Comparison of ENCODE assay signal across 8 mouse cellular contexts in genomic region chr4:122960321-122961099, GRCm38 (mm10). TPM values are rescaled to one million over a fixed set of nuclear protein-coding genes. Genes with fewer than 3 reads are reported as not detected.
A peak's percentile ranks its signal among the peaks of the same experiment; 100 is the strongest.
DNase-seq lines count a peak whose midpoint lies in the region; ATAC-seq and TF ChIP-seq lines count a peak whose summit lies in the region.

No protein-coding gene starts in this region.

- peak overlapping the region; percentile 60 for H3K4me3 ChIP-seq in heart, embryonic 13.5 days
- peak overlapping the region; percentile 56 to 68 for H3K4me3 ChIP-seq in ES-E14 (ENCODE audit: insufficient read depth in 1 of 2, low read depth in 1 of 2, low read length in 2 of 2, poor library complexity in 1 of 2, severe bottlenecking in 1 of 2)
- H3K4me3 ChIP-seq in forebrain, embryonic 10.5 days = peak overlapping the region; percentile 83
- peak overlapping the region; percentile 63 for H3K4me3 ChIP-seq in limb, embryonic 10.5 days
- peak overlapping the region; percentile 58 for H3K4me3 ChIP-seq in midbrain, embryonic 16.5 days (ENCODE audit: low read depth, low read length)

- H3K9ac ChIP-seq in heart, embryonic 13.5 days = peak overlapping the region; percentile 72
- peak overlapping the region; percentile 54 for H3K9ac ChIP-seq in ES-E14 (ENCODE audit: insufficient read depth, low read depth, low read length, poor library complexity, severe bottlenecking)
- peak overlapping the region; percentile 67 for H3K9ac ChIP-seq in midbrain, embryonic 16.5 days (ENCODE audit: low read depth, low read length)

- no peaks in the 10 kb centered on the region for H3K9me3 ChIP-seq in heart, embryonic 13.5 days
- H3K9me3 ChIP-seq in ES-E14 (ENCODE audit: control insufficient read depth, insufficient read depth, low read depth, low read length) = no peaks in the 10 kb centered on the region
- no peaks in the 10 kb centered on the region for H3K9me3 ChIP-seq in forebrain, embryonic 10.5 days
- H3K9me3 ChIP-seq in limb, embryonic 10.5 days (replicated peaks) = no peaks in the 10 kb centered on the region
- no peaks in the 10 kb centered on the region for H3K9me3 ChIP-seq in midbrain, embryonic 16.5 days (replicated peaks; ENCODE audit: control insufficient read depth, low read length, poor library complexity, severe bottlenecking)

- peak overlapping the region; percentile 95 for H3K4me2 ChIP-seq in heart, embryonic 13.5 days
- H3K4me2 ChIP-seq in midbrain, embryonic 16.5 days (ENCODE audit: low read length) = peak overlapping the region; percentile 97

- intact Hi-C loops in left cerebral cortex, postnatal 4 days (cut with DNase I) = no loop called here

- H3K27me3 ChIP-seq in heart, embryonic 13.5 days (replicated peaks) = peaks cover 75% of the 10 kb centered on the region
- H3K27me3 ChIP-seq in forebrain, embryonic 10.5 days (ENCODE audit: poor library complexity, severe bottlenecking) = peaks cover 55% of the 10 kb centered on the region
- H3K27me3 ChIP-seq in limb, embryonic 10.5 days (ENCODE audit: low read depth, poor library complexity, severe bottlenecking) = peaks cover 41% of the 10 kb centered on the region
- H3K27me3 ChIP-seq in midbrain, embryonic 16.5 days (ENCODE audit: control insufficient read depth, insufficient read depth, low read depth, low read length) = no peaks in the 10 kb centered on the region

- ATAC-seq in heart, embryonic 13.5 days (ENCODE audit: extremely low read depth, insufficient number of reproducible peaks, low FRiP score, low TSS enrichment) = peak; percentile 7; the same call in 1 of the 2 replicates
- peak; percentile 67 for ATAC-seq in midbrain, embryonic 16.5 days

- no peaks in the 10 kb centered on the region for H3K36me3 ChIP-seq in heart, embryonic 13.5 days
- no peaks in the 10 kb centered on the region for H3K36me3 ChIP-seq in ES-E14 (ENCODE audit: control insufficient read depth, insufficient read depth, low read length, poor library complexity, severe bottlenecking)
- peaks cover 38% of the 10 kb centered on the region for H3K36me3 ChIP-seq in forebrain, embryonic 10.5 days (replicated peaks)
- H3K36me3 ChIP-seq in limb, embryonic 10.5 days = peaks cover 35% of the 10 kb centered on the region
- H3K36me3 ChIP-seq in midbrain, embryonic 16.5 days (ENCODE audit: control insufficient read depth, insufficient read depth, low read length) = no peaks in the 10 kb centered on the region

- no peak overlapping the region for H3K27ac ChIP-seq in heart, embryonic 13.5 days (replicated peaks)
- no peak overlapping the region for H3K27ac ChIP-seq in ES-E14 (ENCODE audit: insufficient read depth, low read depth, low read length, poor library complexity, severe bottlenecking)
- H3K27ac ChIP-seq in forebrain, embryonic 10.5 days = peak overlapping the region; percentile 94
- H3K27ac ChIP-seq in limb, embryonic 10.5 days = peak overlapping the region; percentile 88
- peak overlapping the region; percentile 44 for H3K27ac ChIP-seq in midbrain, embryonic 16.5 days (ENCODE audit: low read length)

- H3K4me1 ChIP-seq in heart, embryonic 13.5 days = peaks cover 45% of the 10 kb centered on the region
- peaks cover 0 to 6% of the 10 kb centered on the region in 2 experiments; a peak in 3 of 4 replicates for H3K4me1 ChIP-seq in ES-E14 (ENCODE audit: control insufficient read depth in 2 of 2, insufficient read depth in 2 of 2, low read length in 2 of 2, poor library complexity in 1 of 2)
- peaks cover 58% of the 10 kb centered on the region for H3K4me1 ChIP-seq in forebrain, embryonic 10.5 days
- H3K4me1 ChIP-seq in limb, embryonic 10.5 days = peaks cover 44% of the 10 kb centered on the region
- H3K4me1 ChIP-seq in midbrain, embryonic 16.5 days (ENCODE audit: control insufficient read depth, insufficient read depth, low read length) = peaks cover 26% of the 10 kb centered on the region

- DNase-seq in heart, adult 11 months = no peak
- DNase-seq in ES-E14 (ENCODE audit: low read depth, low spot score) = no peak
- DNase-seq in forebrain, embryonic 10.5 days (ENCODE audit: extremely low spot score, low spot score) = peak; percentile 67
- DNase-seq in limb, embryonic 10.5 days (ENCODE audit: low spot score) = peak; percentile 66
- no peak for DNase-seq in left cerebral cortex, postnatal 4 days
- no peak for DNase-seq in ovary, postnatal 36 days (ENCODE audit: low spot score)

- under 1% methylated on average over 43 of the region's 43 CpGs for WGBS in heart, embryonic 13.5 days
- WGBS in forebrain, embryonic 10.5 days = under 1% methylated on average over 43 of the region's 43 CpGs
- WGBS in limb, embryonic 10.5 days = under 1% methylated on average over 43 of the region's 43 CpGs
- WGBS in midbrain, embryonic 16.5 days = under 1% methylated on average over 41 of the region's 43 CpGs

- in situ Hi-C loops in ES-E14 (cut with MboI; ENCODE audit: low sequenced_read_pairs in 2 of 2, unreplicated experiment in 2 of 2) = no loop called here

TF ChIP-seq in ES-E14, 5 proteins besides CTCF, POLR2A, EP300 and RAD21:
- TF ChIP-seq ZC3H11A (IDR thresholded peaks at IDR 0.05; ENCODE audit: borderline replicate concordance, low read depth, low read length) (no peak), HCFC1 (IDR thresholded peaks at IDR 0.05; ENCODE audit: borderline replicate concordance, insufficient read depth, low read length) (no peak), CHD2 (IDR thresholded peaks at IDR 0.05; ENCODE audit: low read depth, low read length) (no peak), MAFK (IDR thresholded peaks at IDR 0.05; ENCODE audit: insufficient read depth, low read depth, low read length) (no peak), ZNF384 (IDR thresholded peaks at IDR 0.05; ENCODE audit: low read depth, low read length) (no peak)
TF ChIP-seq in ES-E14: peak in this region for 0.

RNA-seq across cellular contexts. Expression of gene Mfsd2a, which starts 0.5 kb away (rescaled TPM):
- 0.98 and 1.0 TPM in 2 replicates for polyA plus RNA-seq in heart, embryonic 13.5 days (2015; fragmentation: Nextera tagmentation; extraction: Ambion mirVana)
- 3.7 and 4.3 TPM in 2 replicates for total RNA-seq in ES-E14 (2012; rRNA removed)
- polyA plus RNA-seq in forebrain, embryonic 10.5 days (2016; fragmentation: Nextera tagmentation; extraction: Ambion mirVana) = 18.5 and 19.4 TPM in 2 replicates
- 10.1 and 10.7 TPM in 2 replicates for polyA plus RNA-seq in limb, embryonic 10.5 days (2016; fragmentation: Nextera tagmentation; extraction: Ambion mirVana)
- 32.3 and 33.5 TPM in 2 replicates for polyA plus RNA-seq in midbrain, embryonic 16.5 days (2015; fragmentation: Nextera tagmentation; extraction: Ambion mirVana)
- total RNA-seq in left cerebral cortex, postnatal 4 days (2021) = 10 to 100 TPM; 35.4 TPM

RNA-seq across cellular contexts. Expression of gene Mycl, which starts 34.9 kb away (rescaled TPM):
- polyA plus RNA-seq in heart, embryonic 13.5 days (2015; fragmentation: Nextera tagmentation; extraction: Ambion mirVana) = 0.75 and 1.4 TPM in 2 replicates
- total RNA-seq in ES-E14 (2012; rRNA removed) = 6.8 and 7.3 TPM in 2 replicates
- 39.7 and 42.7 TPM in 2 replicates for polyA plus RNA-seq in forebrain, embryonic 10.5 days (2016; fragmentation: Nextera tagmentation; extraction: Ambion mirVana)
- polyA plus RNA-seq in limb, embryonic 10.5 days (2016; fragmentation: Nextera tagmentation; extraction: Ambion mirVana) = 25.5 and 28.6 TPM in 2 replicates
- polyA plus RNA-seq in midbrain, embryonic 16.5 days (2015; fragmentation: Nextera tagmentation; extraction: Ambion mirVana) = 58.9 and 68.8 TPM in 2 replicates
- 10 to 100 TPM; 60.5 to 66.1 TPM for total RNA-seq in left cerebral cortex, postnatal 4 days (2021)

RNA-seq across cellular contexts. Expression of gene Trit1, which starts 55.9 kb away (rescaled TPM):
- 10.5 and 10.6 TPM in 2 replicates for polyA plus RNA-seq in heart, embryonic 13.5 days (2015; fragmentation: Nextera tagmentation; extraction: Ambion mirVana)
- 17.1 and 19.1 TPM in 2 replicates for total RNA-seq in ES-E14 (2012; rRNA removed)
- 23.8 and 25.9 TPM in 2 replicates for polyA plus RNA-seq in forebrain, embryonic 10.5 days (2016; fragmentation: Nextera tagmentation; extraction: Ambion mirVana)
- 17.7 and 17.8 TPM in 2 replicates for polyA plus RNA-seq in limb, embryonic 10.5 days (2016; fragmentation: Nextera tagmentation; extraction: Ambion mirVana)
- polyA plus RNA-seq in midbrain, embryonic 16.5 days (2015; fragmentation: Nextera tagmentation; extraction: Ambion mirVana) = 25.3 and 25.9 TPM in 2 replicates
- 10 to 100 TPM; 29.9 to 30.5 TPM for total RNA-seq in left cerebral cortex, postnatal 4 days (2021)

Comparison
In these comparisons a context has a peak if more than half of its experiments do, and no peak if none do; other contexts are left out.
1. H3K27ac ChIP-seq: peak in forebrain, embryonic 10.5 days (single experiment), limb, embryonic 10.5 days (single experiment) and midbrain, embryonic 16.5 days (single experiment); none in heart, embryonic 13.5 days (single experiment) and ES-E14 (single experiment).
2. DNase-seq: peak in forebrain, embryonic 10.5 days (single experiment) and limb, embryonic 10.5 days (single experiment); none in heart, adult 11 months (single experiment), ES-E14 (single experiment), left cerebral cortex, postnatal 4 days (single experiment) and ovary, postnatal 36 days (single experiment).
3. RNA of gene Mycl, which starts 34.9 kb away (polyA plus RNA-seq): 58.9 to 68.8 TPM in midbrain, embryonic 16.5 days, 39.7 to 42.7 TPM in forebrain, embryonic 10.5 days and 25.5 to 28.6 TPM in limb, embryonic 10.5 days; 0.75 to 1.4 TPM in heart, embryonic 13.5 days; every median in the first group is over 10 times any median in the second.
4. Peak in every context shown above with its lines, with median percentiles within 50 percentile points of each other: H3K4me3 ChIP-seq and H3K9ac ChIP-seq.